Mouse (Mus musculus) cortical plate, adult 2 months (tissue): ENCODE data around the gene Gm3336. TPM values are rescaled to one million over a fixed set of nuclear protein-coding genes. Genes with fewer than 3 reads are reported as not detected.

Experiments used
- H3K27ac ChIP-seq: fragments of 200-500 bp; 2 replicates; pipeline ENCODE4 v1.5.1; 2012; ENCODE audit warnings: low read length, control low read depth, inconsistent platforms; ENCODE audit not compliant: insufficient read depth
- H3K4me1 ChIP-seq: fragments of 200-500 bp; 2 replicates; pipeline ENCODE4 v1.6.1; 2011; ENCODE audit warnings: low read length; ENCODE audit not compliant: control insufficient read depth, insufficient read depth
- H3K4me3 ChIP-seq: fragments of 200-500 bp; 2 replicates; pipeline ENCODE4 v1.5.1; 2011; ENCODE audit warnings: mild to moderate bottlenecking, low read length, control low read depth; ENCODE audit not compliant: insufficient read depth
- CTCF ChIP-seq: fragments of 200-500 bp; IDR thresholded peaks from 2 replicates; pipeline ENCODE4 v1.5.1; 2011; ENCODE audit warnings: mild to moderate bottlenecking, control low read depth, low read length; ENCODE audit not compliant: insufficient read depth; ENCODE audit errors: extremely low read depth
- POLR2A ChIP-seq: fragments of 200-500 bp; IDR thresholded peaks from 2 replicates; pipeline ENCODE4 v1.6.1; 2011; ENCODE audit warnings: mild to moderate bottlenecking, low read length, control low read depth; ENCODE audit not compliant: insufficient read depth; ENCODE audit errors: extremely low read depth
- polyA plus RNA-seq: library from polyadenylated mRNA; depleted of rRNA; stranded (reverse); fragments of >200 nt; gene quantifications from 2 replicates; pipeline ENCODE4 v1.2.3, GENCODE M21; 2012

The Gm3336 gene
- polyA plus RNA-seq, 1 experiment: not detected

GRCm38 (mm10) chr8:70758616-70759561 is 40.5 kb downstream of the Gm3336 start:
- no peak overlapping the region for H3K27ac ChIP-seq
- H3K4me3 ChIP-seq: no peak overlapping the region
- TF ChIP-seq POLR2A: peak; percentile 54; the same call in 1 of the 2 replicates
- no peak for TF ChIP-seq CTCF
- H3K4me1 ChIP-seq: peaks cover 3% of the 10 kb centered on the region; the same call in 1 of the 2 replicates

DNA sequence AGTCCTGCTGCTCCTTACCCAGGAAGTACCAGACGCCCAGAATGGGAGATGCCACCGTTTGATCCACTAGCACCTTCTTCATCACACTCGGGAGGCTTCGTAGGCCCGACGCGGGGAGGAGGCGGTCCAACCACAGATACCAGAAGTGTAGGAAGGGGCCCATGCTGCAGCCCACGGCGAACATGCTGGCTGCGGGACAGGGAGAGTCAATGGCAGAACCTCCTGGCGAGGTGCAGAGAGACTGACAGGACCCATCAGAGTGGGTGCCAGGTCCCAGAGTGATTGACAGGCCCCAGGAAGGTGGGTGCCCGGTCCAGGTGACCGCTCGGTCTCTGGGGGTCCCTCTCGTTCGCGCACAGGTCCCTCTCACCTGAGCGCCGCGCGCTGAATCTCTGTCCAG is 42.0 kb downstream of the Gm3336 start:
- H3K27ac ChIP-seq: peak overlapping the region; percentile 37; the same call in 1 of the 2 replicates
- TF ChIP-seq POLR2A: no peak
- TF ChIP-seq CTCF: no peak
- peaks cover 3% of the 10 kb centered on the region; the same call in 1 of the 2 replicates for H3K4me1 ChIP-seq
- H3K4me3 ChIP-seq: peak overlapping the region; percentile 45

DNA sequence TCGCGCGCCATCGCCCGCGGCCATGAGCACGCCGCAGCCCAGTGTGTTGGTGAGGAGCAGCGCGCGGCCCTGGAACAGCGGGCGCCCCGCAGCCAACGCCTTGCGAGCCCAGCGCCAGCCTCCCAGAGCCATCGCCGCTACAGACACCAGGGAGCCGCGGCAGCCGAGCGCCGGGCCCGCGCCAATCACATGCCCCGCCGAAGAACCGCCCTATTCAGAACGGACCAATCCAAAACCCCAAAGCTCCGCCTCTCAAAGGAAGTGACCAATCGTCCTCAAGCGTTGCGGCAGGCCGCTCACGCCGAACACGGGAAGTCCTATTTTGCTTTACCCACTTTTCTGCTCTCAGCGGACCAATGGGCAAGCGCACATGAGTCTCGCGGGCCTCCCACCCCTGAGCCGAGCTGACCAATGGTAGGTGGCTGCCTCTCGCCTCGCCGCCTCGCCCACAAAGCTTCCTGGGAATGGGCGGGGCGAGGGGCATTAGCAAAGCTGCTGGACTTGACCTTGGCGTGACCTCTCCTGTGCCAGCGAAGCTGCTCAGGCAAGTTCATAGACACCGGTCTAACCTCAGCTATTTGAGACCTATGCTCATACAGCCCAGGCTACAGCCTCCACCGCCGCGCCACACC is 42.5 kb downstream of the Gm3336 start, which contains the start of gene Mpv17l2:
Gene Mpv17l2, minus strand, starts transcription at position 172 of the 632 bp plus-strand sequence.
- H3K4me3 ChIP-seq: peak within 1 kb of the TSS; percentile 45
- H3K4me1 ChIP-seq: peaks cover 6% of the 10 kb centered on the region; the same call in 1 of the 2 replicates
- TF ChIP-seq POLR2A (peak; percentile 73; the same call in 1 of the 2 replicates), CTCF (no peak)
- peak within 1 kb of the TSS; percentile 37; the same call in 1 of the 2 replicates for H3K27ac ChIP-seq

- H3K4me3 ChIP-seq: no peak overlapping the region
- no peak for TF ChIP-seq POLR2A
- no peak for TF ChIP-seq CTCF
- H3K4me1 ChIP-seq: peaks cover 10% of the 10 kb centered on the region; the same call in 1 of the 2 replicates
- H3K27ac ChIP-seq: no peak overlapping the region
Measured at GRCm38 (mm10) chr8:70762118-70762517, 43.8 kb downstream of the Gm3336 start.

- TF ChIP-seq CTCF (peak; percentile 72), POLR2A (no peak)
- Histone ChIP-seq H3K4me1 (peaks cover 10% of the 10 kb centered on the region; the same call in 1 of the 2 replicates), H3K4me3 (no peak overlapping the region), H3K27ac (no peak overlapping the region)
Measured at GRCm38 (mm10) chr8:70763354-70763753, 45.0 kb downstream of the Gm3336 start.

DNA sequence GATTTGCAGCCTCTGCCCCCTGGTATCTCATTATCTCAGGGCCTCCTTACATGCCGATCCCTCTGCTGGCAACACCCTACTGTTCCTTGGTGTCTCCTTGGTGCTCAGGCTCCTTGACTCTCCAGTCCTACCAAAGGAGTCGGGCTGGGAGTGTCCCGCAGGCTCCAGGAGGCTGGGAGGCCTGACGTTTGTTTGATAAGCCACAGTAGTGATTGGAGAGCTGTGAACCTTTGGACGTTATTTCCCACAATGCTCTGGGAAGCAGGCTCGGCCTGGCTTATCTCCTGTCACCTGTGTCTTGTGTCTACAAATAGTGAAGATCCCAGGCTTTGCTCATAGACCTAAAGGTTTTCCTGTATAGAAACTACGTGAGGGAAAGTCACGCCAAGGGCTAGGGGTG is 45.7 kb downstream of the Gm3336 start:
- no peak overlapping the region for H3K4me3 ChIP-seq
- no peak overlapping the region for H3K27ac ChIP-seq
- H3K4me1 ChIP-seq: peaks cover 8% of the 10 kb centered on the region; the same call in 1 of the 2 replicates
- no peak for TF ChIP-seq POLR2A
- TF ChIP-seq CTCF: no peak

DNA sequence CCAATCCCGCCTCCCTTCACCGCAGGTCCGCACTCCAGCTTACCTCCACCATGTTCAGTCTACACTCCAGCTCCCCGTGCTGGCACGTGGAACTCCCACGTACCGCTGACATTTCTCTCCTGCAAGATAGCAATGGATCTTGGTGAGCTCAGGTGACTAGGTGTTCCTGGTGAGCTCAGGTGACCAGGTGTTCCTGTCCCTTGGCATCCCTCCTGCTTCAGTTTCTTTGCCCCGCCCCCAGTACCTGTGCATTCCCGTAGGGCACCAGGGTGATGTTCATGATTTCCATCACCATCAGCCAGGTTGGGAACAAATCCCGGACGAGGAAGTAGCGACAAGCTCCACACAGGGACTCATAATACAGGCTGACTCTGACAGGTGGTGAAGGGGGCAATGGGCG is 46.3 kb downstream of the Gm3336 start:
- no peak overlapping the region for H3K27ac ChIP-seq
- TF ChIP-seq POLR2A (no peak), CTCF (no peak)
- peaks cover 8% of the 10 kb centered on the region; the same call in 1 of the 2 replicates for H3K4me1 ChIP-seq
- H3K4me3 ChIP-seq: no peak overlapping the region

- Histone ChIP-seq H3K4me3 (no peak overlapping the region), H3K27ac (no peak overlapping the region), H3K4me1 (peaks cover 6% of the 10 kb centered on the region; the same call in 1 of the 2 replicates)
- TF ChIP-seq POLR2A (no peak), CTCF (no peak)
Measured at GRCm38 (mm10) chr8:70765329-70765728, 47.0 kb downstream of the Gm3336 start.

DNA sequence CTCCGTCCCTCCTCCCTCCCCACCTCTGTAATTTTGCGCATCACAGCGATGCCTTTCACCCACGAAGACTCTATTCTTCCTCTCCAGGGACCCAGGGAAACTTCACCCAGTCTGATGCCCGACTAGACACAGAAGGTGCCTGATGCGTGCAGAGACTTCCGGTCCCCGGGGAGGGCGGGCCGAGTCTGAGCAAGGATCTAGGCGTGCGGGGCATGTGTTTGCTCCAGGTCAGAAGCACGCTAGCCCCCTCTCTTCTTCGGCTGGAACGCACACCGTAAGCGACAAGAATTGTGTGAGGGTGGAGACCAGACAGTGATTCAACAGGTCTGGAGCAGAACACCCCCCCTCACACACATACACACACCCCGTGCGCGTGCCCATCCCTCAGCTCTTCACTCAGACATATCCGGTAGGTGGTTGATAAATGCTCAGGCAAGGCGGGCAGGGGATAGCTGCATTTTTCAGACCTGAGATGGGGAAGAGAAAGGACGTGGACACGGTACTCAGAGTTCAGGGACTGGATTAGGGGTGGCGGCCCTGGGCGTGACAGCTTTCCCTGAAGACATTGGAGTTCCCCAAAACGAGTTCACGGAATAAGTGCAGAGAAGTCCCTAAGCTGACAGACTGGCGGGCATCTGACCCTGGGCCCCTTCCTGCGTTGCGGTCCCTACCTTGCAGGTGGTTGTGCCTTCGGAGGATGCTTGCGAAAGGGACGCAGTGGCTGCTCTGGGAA is 47.7 kb downstream of the Gm3336 start:
- no peak for TF ChIP-seq POLR2A
- no peak for TF ChIP-seq CTCF
- Histone ChIP-seq H3K4me3 (peak overlapping the region; percentile 21), H3K4me1 (peaks cover 6% of the 10 kb centered on the region; the same call in 1 of the 2 replicates), H3K27ac (no peak overlapping the region)
